Mouse (Mus musculus) testis, adult 2 months (tissue): ENCODE measurements around the gene Hba-a2.

Source experiments
- CTCF ChIP-seq: fragments of 200-500 bp; IDR thresholded peaks from 2 replicates; pipeline ENCODE4 v1.5.1; 2012; ENCODE audit warnings: low read depth, mild to moderate bottlenecking, inconsistent platforms, low read length, moderate library complexity; ENCODE audit not compliant: control insufficient read depth, insufficient read depth, insufficient replicate concordance
- POLR2A ChIP-seq: fragments of 200-500 bp; IDR thresholded peaks from 2 replicates; pipeline ENCODE4 v1.6.1; 2012; ENCODE audit warnings: low read depth, mild to moderate bottlenecking, inconsistent platforms, low read length, moderate library complexity; ENCODE audit not compliant: control insufficient read depth

- no peak for TF ChIP-seq CTCF
- no peak for TF ChIP-seq POLR2A
These were observed 25.1 kb upstream of the Hba-a2 start for GRCm38 (mm10) chr11:32271178-32271577.
